Mouse (Mus musculus) CD8-positive naive resting alpha-beta T cell, adult 57 days (primary cell): Measurements from ENCODE around the gene Vmn1r118. TPM values are rescaled to one million over a fixed set of nuclear protein-coding genes. Genes with fewer than 3 reads are reported as not detected.

Experiments used
- total RNA-seq: library from RNA; stranded (reverse); gene quantifications from one replicate; pipeline ENCODE4 v1.2.4, GENCODE M21; 2023

Gene Vmn1r118
- not detected for total RNA-seq

GRCm38 (mm10) chr7:20912247-20912646, at the start of gene Vmn1r118:
Gene Vmn1r118 (minus strand): TSS chr7:20912347.

GRCm38 (mm10) chr7:20884021-20884420, 28.1 kb downstream of the Vmn1r118 start, which contains the start of gene Vmn1r117:
Gene Vmn1r117 (minus strand): TSS chr7:20884121.

GRCm38 (mm10) chr7:20871956-20872355, 40.2 kb downstream of the Vmn1r118 start, which contains the start of gene Vmn1r116:
Gene Vmn1r116 (plus strand): TSS chr7:20872256.

Other genes starting within 250 kb of the Vmn1r118 start
- gene Vmn1r107, start 243.4 kb downstream of the Vmn1r118 start, total RNA-seq, result not detected
- gene Vmn1r111, start 209.1 kb downstream of the Vmn1r118 start, total RNA-seq, result not detected
- not detected for gene Gm10668, start 181.7 kb downstream of the Vmn1r118 start, total RNA-seq
- not detected for gene Vmn1r112, start 141.2 kb downstream of the Vmn1r118 start, total RNA-seq
- not detected for gene Vmn1r113, start 125.1 kb downstream of the Vmn1r118 start, total RNA-seq
- gene Vmn1r114, start 100.2 kb downstream of the Vmn1r118 start, total RNA-seq, result not detected
- not detected for gene Vmn1r115, start 67.4 kb downstream of the Vmn1r118 start, total RNA-seq
- not detected for gene Vmn1r116, start 40.1 kb downstream of the Vmn1r118 start, total RNA-seq
- gene Vmn1r117, start 28.2 kb downstream of the Vmn1r118 start, total RNA-seq, result not detected
- not detected for gene Vmn1r119, start 100.1 kb upstream of the Vmn1r118 start, total RNA-seq
- not detected for gene Vmn1r120, start 141.4 kb upstream of the Vmn1r118 start, total RNA-seq
- gene Vmn1r121, start 186.2 kb upstream of the Vmn1r118 start, total RNA-seq, result not detected
- not detected for gene Vmn1r122, start 221.8 kb upstream of the Vmn1r118 start, total RNA-seq
- not detected for gene Vmn1r123, start 249.8 kb upstream of the Vmn1r118 start, total RNA-seq